Mouse (Mus musculus): ENCODE measurements around the gene Best2. TPM values are rescaled to one million over a fixed set of nuclear protein-coding genes. Genes with fewer than 3 reads are reported as not detected.
A peak's percentile ranks its signal among the peaks of the same experiment; 100 is the strongest.

Gene Best2
- polyA plus RNA-seq, 1 experiment from 2014 or later = 0.29 TPM

GRCm38 (mm10) chr8:85027516-85027855 is 13.2 kb upstream of the Best2 start:
- under 1% methylated on average over 13 of the region's 13 CpGs for WGBS
- H3K9me3 ChIP-seq (ENCODE audit: control insufficient read depth, low read depth, low read length) = no peaks in the 10 kb centered on the region

GRCm38 (mm10) chr8:85026670-85027515 is 12.6 kb upstream of the Best2 start, which contains the start of gene Trir:
Gene Trir (plus strand): TSS chr8:85026823.
- Histone ChIP-seq H3K9ac (replicated peaks; ENCODE audit: low read depth, low read length) (peak within 1 kb of the TSS; percentile 99), H3K4me1 (ENCODE audit: control insufficient read depth, insufficient read depth, low read length) (peaks cover 28% of the 10 kb centered on the region), H3K27me3 (ENCODE audit: control insufficient read depth, insufficient read depth, low read length) (no peaks in the 10 kb centered on the region), H3K27ac (ENCODE audit: low read length) (peak within 1 kb of the TSS; percentile 83), H3K9me3 (ENCODE audit: control insufficient read depth, low read depth, low read length) (no peaks in the 10 kb centered on the region), H3K36me3 (ENCODE audit: control insufficient read depth, insufficient read depth, low read length) (peaks cover 42% of the 10 kb centered on the region), H3K4me2 (replicated peaks; ENCODE audit: low read depth, low read length) (peak within 1 kb of the TSS; percentile 95), H3K4me3 (ENCODE audit: low read depth, low read length) (peak within 1 kb of the TSS; percentile 98)
- under 1% methylated on average over 69 of the region's 75 CpGs for WGBS
- ATAC-seq (ENCODE audit: insufficient number of reproducible peaks, insufficient read depth, low FRiP score, low read depth) = peak; percentile 87

More at GRCm38 (mm10) chr8:85027516-85027855, 13.2 kb upstream of the Best2 start:
- no peaks in the 10 kb centered on the region for H3K27me3 ChIP-seq (ENCODE audit: control insufficient read depth, insufficient read depth, low read length)
- H3K4me1 ChIP-seq (ENCODE audit: control insufficient read depth, insufficient read depth, low read length) = peaks cover 28% of the 10 kb centered on the region
- peaks cover 43% of the 10 kb centered on the region for H3K36me3 ChIP-seq (ENCODE audit: control insufficient read depth, insufficient read depth, low read length)
- peak overlapping the region; percentile 83 for H3K27ac ChIP-seq (ENCODE audit: low read length)
- peak overlapping the region; percentile 99 for H3K9ac ChIP-seq (replicated peaks; ENCODE audit: low read depth, low read length)
- H3K4me3 ChIP-seq (ENCODE audit: low read depth, low read length) = peak overlapping the region; percentile 98
- peak overlapping the region; percentile 61 for H3K4me2 ChIP-seq (replicated peaks; ENCODE audit: low read depth, low read length)
- ATAC-seq (ENCODE audit: insufficient number of reproducible peaks, insufficient read depth, low FRiP score, low read depth) = no peak

GRCm38 (mm10) chr8:85025098-85025932 is 11.0 kb upstream of the Best2 start, which contains the start of gene Asna1:
Gene Asna1 (minus strand): TSS chr8:85025281.
- H3K27ac ChIP-seq (ENCODE audit: low read length) = peak within 1 kb of the TSS; percentile 83
- 5% methylated on average over 30 of the region's 30 CpGs for WGBS
- H3K4me1 ChIP-seq (ENCODE audit: control insufficient read depth, insufficient read depth, low read length) = peaks cover 28% of the 10 kb centered on the region
- H3K9me3 ChIP-seq (ENCODE audit: control insufficient read depth, low read depth, low read length) = no peaks in the 10 kb centered on the region
- peaks cover 39% of the 10 kb centered on the region for H3K36me3 ChIP-seq (ENCODE audit: control insufficient read depth, insufficient read depth, low read length)
- peak within 1 kb of the TSS; percentile 98 for H3K4me3 ChIP-seq (ENCODE audit: low read depth, low read length)
- H3K27me3 ChIP-seq (ENCODE audit: control insufficient read depth, insufficient read depth, low read length) = no peaks in the 10 kb centered on the region
- peak within 1 kb of the TSS; percentile 95 for H3K4me2 ChIP-seq (replicated peaks; ENCODE audit: low read depth, low read length)
- ATAC-seq (ENCODE audit: insufficient number of reproducible peaks, insufficient read depth, low FRiP score, low read depth) = peak; percentile 92
- peak within 1 kb of the TSS; percentile 74 for H3K9ac ChIP-seq (replicated peaks; ENCODE audit: low read depth, low read length)

DNA sequence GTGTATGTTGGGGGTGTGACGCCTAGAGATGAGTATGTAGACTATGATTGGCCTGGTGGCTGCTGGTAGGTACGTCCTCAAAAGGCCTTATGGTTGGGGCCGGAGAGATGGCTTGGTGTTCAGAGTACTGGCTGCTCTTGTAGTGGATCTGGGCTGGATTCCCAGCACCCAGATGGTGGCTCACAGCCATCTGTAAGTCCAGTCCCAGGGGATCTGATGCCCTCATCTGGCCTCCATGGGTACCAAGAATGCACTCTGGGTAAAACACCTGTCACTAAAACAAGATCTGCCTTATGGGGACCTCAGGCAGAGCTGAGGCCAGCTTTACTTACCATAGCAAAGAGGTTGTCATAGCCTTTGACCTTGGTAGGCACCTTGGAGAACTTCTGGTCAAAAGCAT is 9.5 kb upstream of the Best2 start:
- peaks cover 40% of the 10 kb centered on the region for H3K36me3 ChIP-seq (ENCODE audit: control insufficient read depth, insufficient read depth, low read length)
- H3K4me3 ChIP-seq (ENCODE audit: low read depth, low read length) = no peak overlapping the region
- 97% methylated on average over 3 of the region's 3 CpGs for WGBS
- no peak for ATAC-seq (ENCODE audit: insufficient number of reproducible peaks, insufficient read depth, low FRiP score, low read depth)
- no peak overlapping the region for H3K4me2 ChIP-seq (replicated peaks; ENCODE audit: low read depth, low read length)
- no peak overlapping the region for H3K9ac ChIP-seq (replicated peaks; ENCODE audit: low read depth, low read length)
- H3K9me3 ChIP-seq (ENCODE audit: control insufficient read depth, low read depth, low read length) = no peaks in the 10 kb centered on the region
- H3K4me1 ChIP-seq (ENCODE audit: control insufficient read depth, insufficient read depth, low read length) = peaks cover 24% of the 10 kb centered on the region
- H3K27me3 ChIP-seq (ENCODE audit: control insufficient read depth, insufficient read depth, low read length) = no peaks in the 10 kb centered on the region
- H3K27ac ChIP-seq (ENCODE audit: low read length) = no peak overlapping the region

DNA sequence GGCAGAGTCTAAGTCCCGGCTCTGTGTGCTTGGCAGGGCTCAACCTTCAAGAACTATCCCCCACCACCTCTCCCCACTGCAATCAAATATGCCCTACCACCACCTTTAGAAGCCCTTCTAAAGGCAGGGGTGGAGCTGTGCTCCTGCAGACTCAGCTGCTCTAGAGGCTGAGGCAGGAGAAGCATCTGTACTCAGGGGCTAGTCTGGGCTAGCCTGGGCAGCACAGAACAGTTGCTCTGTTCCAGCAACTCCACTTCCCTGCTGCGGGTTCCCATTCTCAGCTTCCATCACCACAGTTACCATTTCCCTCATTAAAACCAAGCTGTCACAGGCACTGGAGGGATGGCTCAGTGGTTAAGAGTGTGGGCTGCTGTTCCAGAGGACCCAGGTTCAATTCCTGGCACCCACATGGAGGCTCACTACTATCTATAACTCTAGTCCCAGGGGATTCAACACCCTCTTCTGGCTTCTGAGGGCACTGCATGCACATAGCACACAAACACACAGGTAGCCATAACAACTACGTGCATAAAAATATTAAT is 7.3 kb upstream of the Best2 start:
- no peak overlapping the region for H3K9ac ChIP-seq (replicated peaks; ENCODE audit: low read depth, low read length)
- no peak overlapping the region for H3K4me2 ChIP-seq (replicated peaks; ENCODE audit: low read depth, low read length)
- no peak overlapping the region for H3K27ac ChIP-seq (ENCODE audit: low read length)
- H3K4me1 ChIP-seq (ENCODE audit: control insufficient read depth, insufficient read depth, low read length) = peaks cover 15% of the 10 kb centered on the region
- no peaks in the 10 kb centered on the region for H3K27me3 ChIP-seq (ENCODE audit: control insufficient read depth, insufficient read depth, low read length)
- peaks cover 48% of the 10 kb centered on the region for H3K36me3 ChIP-seq (ENCODE audit: control insufficient read depth, insufficient read depth, low read length)
- no peak for ATAC-seq (ENCODE audit: insufficient number of reproducible peaks, insufficient read depth, low FRiP score, low read depth)
- 100% methylated on average over 3 of the region's 3 CpGs for WGBS
- H3K4me3 ChIP-seq (ENCODE audit: low read depth, low read length) = no peak overlapping the region
- no peaks in the 10 kb centered on the region for H3K9me3 ChIP-seq (ENCODE audit: control insufficient read depth, low read depth, low read length)

- Histone ChIP-seq H3K4me1 (ENCODE audit: control insufficient read depth, insufficient read depth, low read length) (peaks cover 4% of the 10 kb centered on the region; the same call in 1 of the 2 replicates), H3K9ac (replicated peaks; ENCODE audit: low read depth, low read length) (no peak overlapping the region), H3K36me3 (ENCODE audit: control insufficient read depth, insufficient read depth, low read length) (peaks cover 36% of the 10 kb centered on the region), H3K4me3 (ENCODE audit: low read depth, low read length) (no peak overlapping the region), H3K27me3 (ENCODE audit: control insufficient read depth, insufficient read depth, low read length) (0 out of 2 replicates have a peak, but pooled peaks cover 3% of the 10 kb centered on the region), H3K9me3 (ENCODE audit: control insufficient read depth, low read depth, low read length) (no peaks in the 10 kb centered on the region), H3K4me2 (replicated peaks; ENCODE audit: low read depth, low read length) (no peak overlapping the region), H3K27ac (ENCODE audit: low read length) (peak overlapping the region; percentile 33; the same call in 1 of the 2 replicates)
- WGBS = 49% methylated on average over 5 of the region's 5 CpGs
- ATAC-seq (ENCODE audit: insufficient number of reproducible peaks, insufficient read depth, low FRiP score, low read depth) = no peak
These were observed 2.9 kb upstream of the Best2 start for GRCm38 (mm10) chr8:85017209-85017608.

DNA sequence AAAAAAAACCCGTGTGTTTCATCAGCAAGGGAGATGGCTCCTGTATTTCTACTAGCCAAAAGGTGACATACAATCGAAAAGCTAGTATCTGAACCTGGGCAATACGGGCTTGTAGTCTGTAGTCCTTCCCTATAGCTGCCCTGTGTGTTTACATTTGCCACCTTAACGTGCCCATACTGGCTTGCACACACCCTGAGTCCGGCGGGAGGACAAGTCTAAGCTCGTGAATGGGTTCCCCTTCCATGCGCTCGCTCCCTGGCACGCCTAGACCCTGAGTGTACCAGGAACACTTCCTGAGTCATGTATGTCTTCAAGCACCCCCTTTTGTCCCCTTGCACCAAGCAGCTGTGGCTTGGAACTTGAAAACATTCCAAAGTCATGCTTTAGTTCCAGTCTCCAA is 2.4 kb upstream of the Best2 start:
- Histone ChIP-seq H3K4me2 (replicated peaks; ENCODE audit: low read depth, low read length) (no peak overlapping the region), H3K27ac (ENCODE audit: low read length) (0 out of 2 replicates have a peak overlapping the region, but pooled peaks have one; percentile 33), H3K4me3 (ENCODE audit: low read depth, low read length) (no peak overlapping the region), H3K27me3 (ENCODE audit: control insufficient read depth, insufficient read depth, low read length) (0 out of 2 replicates have a peak, but pooled peaks cover 4% of the 10 kb centered on the region), H3K9ac (replicated peaks; ENCODE audit: low read depth, low read length) (no peak overlapping the region), H3K36me3 (ENCODE audit: control insufficient read depth, insufficient read depth, low read length) (peaks cover 31% of the 10 kb centered on the region), H3K9me3 (ENCODE audit: control insufficient read depth, low read depth, low read length) (no peaks in the 10 kb centered on the region), H3K4me1 (ENCODE audit: control insufficient read depth, insufficient read depth, low read length) (peaks cover 4% of the 10 kb centered on the region; the same call in 1 of the 2 replicates)
- ATAC-seq (ENCODE audit: insufficient number of reproducible peaks, insufficient read depth, low FRiP score, low read depth) = no peak
- WGBS = 55% methylated on average over 10 of the region's 10 CpGs

Measured in stomach, embryonic 14.5 days (tissue).